Mouse (Mus musculus) E14TG2a.4 (cell line): ENCODE measurements at regions not wholly inside any gene's neighbourhood (a gene's known extent, or its start where the extent isn't known, plus 50 kb on each side); places are given as distances from the start of the nearest gene placed in this dataset.

Experiments used
- CTCF ChIP-seq: conservative IDR thresholded peaks from 2 replicates; pipeline ENCODE4 v1.5.1; 2014; ENCODE audit warnings: low read length
- POU5F1 ChIP-seq: IDR thresholded peaks from 2 replicates; pipeline ENCODE4 v1.6.1; 2014; ENCODE audit warnings: low read length, borderline replicate concordance

- TF ChIP-seq CTCF: no peak
- no peak for TF ChIP-seq POU5F1
These were observed 158.9 kb upstream of the Adamts16 start for GRCm38 (mm10) chr13:71000422-71001008.
